Mouse (Mus musculus) kidney, postnatal 25 days (tissue): ENCODE data around the gene Fmo5.

Source experiments
- DNase-seq, 2 experiments: peaks; one replicate each; pipeline ENCODE4 v3.0.0; 2021; ENCODE audit warnings: mixed read lengths in 2 of 2

Fmo5 gene

GRCm38 (mm10) chr3:97628391-97629001 is at the start of gene Fmo5:
Fmo5 (plus strand) TSS chr3:97628804.
- DNase-seq: peak; percentile 79 to 87

GRCm38 (mm10) chr3:97585383-97586160 is 43.0 kb upstream of the Fmo5 start:
- peak; percentile 81 to 90 for DNase-seq

- DNase-seq: no peak
These were observed 40.9 kb upstream of the Fmo5 start for GRCm38 (mm10) chr3:97587656-97588055.

GRCm38 (mm10) chr3:97590699-97591098 is 37.9 kb upstream of the Fmo5 start:
- DNase-seq: no peak

GRCm38 (mm10) chr3:97593089-97593488 is 35.5 kb upstream of the Fmo5 start:
- DNase-seq: no peak

- no peak for DNase-seq
These were observed 34.5 kb upstream of the Fmo5 start for GRCm38 (mm10) chr3:97594140-97594539.

- no peak for DNase-seq
These were observed 33.5 kb upstream of the Fmo5 start for GRCm38 (mm10) chr3:97595066-97595465.

- DNase-seq: no peak
These were observed 31.8 kb upstream of the Fmo5 start for GRCm38 (mm10) chr3:97596796-97597195.

GRCm38 (mm10) chr3:97600050-97600832 is 28.4 kb upstream of the Fmo5 start:
- no peak for DNase-seq

GRCm38 (mm10) chr3:97609201-97609844 is 19.3 kb upstream of the Fmo5 start:
- DNase-seq: peak; percentile 51 to 57

- peak; percentile 94 for DNase-seq
These were observed 18.7 kb upstream of the Fmo5 start, which contains the start of gene Chd1l for GRCm38 (mm10) chr3:97609845-97610410. Chd1l (minus strand) TSS chr3:97610203.

GRCm38 (mm10) chr3:97611021-97611420 is 17.6 kb upstream of the Fmo5 start:
- no peak for DNase-seq

GRCm38 (mm10) chr3:97615154-97615553 is 13.4 kb upstream of the Fmo5 start:
- no peak for DNase-seq

GRCm38 (mm10) chr3:97615933-97616332 is 12.7 kb upstream of the Fmo5 start:
- no peak for DNase-seq

- no peak for DNase-seq
These were observed 11.3 kb upstream of the Fmo5 start for GRCm38 (mm10) chr3:97617091-97617825.

GRCm38 (mm10) chr3:97617899-97618298 is 10.7 kb upstream of the Fmo5 start:
- no peak for DNase-seq

GRCm38 (mm10) chr3:97620657-97621056 is 7.9 kb upstream of the Fmo5 start:
- no peak for DNase-seq

GRCm38 (mm10) chr3:97624611-97625010 is 4.0 kb upstream of the Fmo5 start:
- no peak for DNase-seq

GRCm38 (mm10) chr3:97627893-97628292 is 711 bp upstream of the Fmo5 start:
- no peak for DNase-seq

- DNase-seq: no peak
These were observed 1.3 kb downstream of the Fmo5 start for GRCm38 (mm10) chr3:97629941-97630340.

- DNase-seq: no peak
These were observed 2.1 kb downstream of the Fmo5 start for GRCm38 (mm10) chr3:97630746-97631145.
